8 mouse cellular contexts compared by ENCODE assay signal in the genomic region with DNA sequence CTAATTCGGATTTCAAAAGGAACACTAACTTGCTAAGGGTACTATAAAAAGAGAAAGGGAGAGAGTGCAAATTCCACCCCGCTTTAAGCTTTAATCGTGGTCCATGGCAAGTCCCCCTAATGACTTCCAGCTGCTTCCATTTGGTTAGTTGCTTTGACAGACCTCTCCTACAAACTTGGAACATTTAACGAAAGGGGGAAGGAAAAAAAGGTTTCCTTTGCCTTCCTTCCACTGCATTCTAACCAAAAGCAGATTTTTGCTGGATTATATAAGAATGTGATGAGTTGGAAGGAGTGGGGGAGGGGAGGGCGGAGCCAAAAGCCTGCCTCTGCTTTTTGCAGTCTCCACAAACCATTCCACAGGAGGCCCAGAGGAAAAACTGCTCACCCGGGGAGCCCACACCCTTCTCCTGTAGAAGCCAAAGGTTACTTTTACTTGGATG. TPM values are rescaled to one million over a fixed set of nuclear protein-coding genes. Genes with fewer than 3 reads are reported as not detected.
DNase-seq lines count a peak whose midpoint lies in the region; ATAC-seq and TF ChIP-seq lines count a peak whose summit lies in the region.

No protein-coding gene starts in this region.

- no peak overlapping the region for H3K9ac ChIP-seq in hindbrain, embryonic 11.5 days (ENCODE audit: low read depth, low read length)
- H3K9ac ChIP-seq in hindbrain, postnatal 0 days (replicated peaks; ENCODE audit: low read length) = no peak overlapping the region

- no peaks in the 10 kb centered on the region for H3K9me3 ChIP-seq in hindbrain, embryonic 11.5 days (ENCODE audit: control insufficient read depth, low read length)
- H3K9me3 ChIP-seq in hindbrain, postnatal 0 days (ENCODE audit: low read length) = no peaks in the 10 kb centered on the region

- no peak overlapping the region for H3K4me3 ChIP-seq in hindbrain, embryonic 11.5 days (ENCODE audit: low read depth, low read length)
- no peak overlapping the region for H3K4me3 ChIP-seq in hindbrain, postnatal 0 days (ENCODE audit: low read length)

- no peak overlapping the region for H3K4me2 ChIP-seq in hindbrain, embryonic 11.5 days (replicated peaks; ENCODE audit: low read depth, low read length)
- H3K4me2 ChIP-seq in hindbrain, postnatal 0 days (ENCODE audit: low read depth, low read length) = no peak overlapping the region

- no peak for ATAC-seq in hindbrain, embryonic 11.5 days (ENCODE audit: low FRiP score)
- no peak for ATAC-seq in hindbrain, postnatal 0 days
- no peak for ATAC-seq in frontal cortex, adult (ENCODE audit: low TSS enrichment)

- peak; percentile 57 for DNase-seq in hindbrain, embryonic 11.5 days (ENCODE audit: low spot score)
- no peak for DNase-seq in hindbrain, postnatal 0 days (ENCODE audit: low spot score)
- peak; percentile 17 for DNase-seq in adrenal gland, postnatal 25 days
- DNase-seq in heart, adult 18-20 months = peak; percentile 59 to 75
- peak; percentile 86 for DNase-seq in kidney, postnatal 10 days
- DNase-seq in neural tube, embryonic 10.5 days (ENCODE audit: extremely low spot score, low spot score) = peak; percentile 60
- no peak for DNase-seq in cerebellum, postnatal 4 days (ENCODE audit: low spot score in 2 of 2)

- no peak for TF ChIP-seq CTCF in hindbrain, postnatal 0 days (IDR thresholded peaks at IDR 0.05; ENCODE audit: low read depth)

- no peaks in the 10 kb centered on the region for H3K36me3 ChIP-seq in hindbrain, embryonic 11.5 days (ENCODE audit: control insufficient read depth, insufficient read depth, low read length)
- H3K36me3 ChIP-seq in hindbrain, postnatal 0 days (ENCODE audit: insufficient read depth, low read length) = no peaks in the 10 kb centered on the region

- H3K4me1 ChIP-seq in hindbrain, embryonic 11.5 days (replicated peaks; ENCODE audit: control insufficient read depth, insufficient read depth, low read length) = 0 out of 2 replicates have a peak, but pooled peaks cover 2% of the 10 kb centered on the region
- H3K4me1 ChIP-seq in hindbrain, postnatal 0 days (ENCODE audit: insufficient read depth, low read length) = no peaks in the 10 kb centered on the region

- WGBS in hindbrain, embryonic 11.5 days = 29% methylated on average over 6 of the region's 6 CpGs
- 34% methylated on average over 6 of the region's 6 CpGs for WGBS in hindbrain, postnatal 0 days

- H3K27me3 ChIP-seq in hindbrain, embryonic 11.5 days (ENCODE audit: control insufficient read depth, insufficient read depth, low read length) = no peaks in the 10 kb centered on the region
- no peaks in the 10 kb centered on the region for H3K27me3 ChIP-seq in hindbrain, postnatal 0 days (ENCODE audit: insufficient read depth, low read length)

- H3K27ac ChIP-seq in hindbrain, embryonic 11.5 days (ENCODE audit: low read depth, low read length) = 0 out of 2 replicates have a peak overlapping the region, but pooled peaks have one; percentile 36
- no peak overlapping the region for H3K27ac ChIP-seq in hindbrain, postnatal 0 days

RNA-seq across cellular contexts. Expression of gene Col1a2, which starts 47.0 kb away (rescaled TPM):
- 143 and 151 TPM in 2 replicates for polyA plus RNA-seq in hindbrain, embryonic 11.5 days (2014; fragmentation: Nextera tagmentation; extraction: Ambion mirVana)
- total RNA-seq in hindbrain, postnatal 0 days (2014; rRNA removed) = 104 and 127 TPM in 2 replicates
- polyA plus RNA-seq in hindbrain, postnatal 0 days (2015; fragmentation: Nextera tagmentation; extraction: Ambion mirVana) = 66.9 and 83.8 TPM in 2 replicates
- 92.1 and 93.5 TPM in 2 replicates for total RNA-seq in adrenal gland, postnatal 25 days (2021)
- total RNA-seq in heart, adult 18-20 months (2021) = 10 to 100 TPM; 54.7 to 63.2 TPM

Comparison
In these comparisons a context has a peak if more than half of its experiments do, and no peak if none do; other contexts are left out.
1. DNase-seq: peak in hindbrain, embryonic 11.5 days (single experiment), adrenal gland, postnatal 25 days (single experiment), heart, adult 18-20 months (2 of 2), kidney, postnatal 10 days (single experiment) and neural tube, embryonic 10.5 days (single experiment); none in hindbrain, postnatal 0 days (single experiment) and cerebellum, postnatal 4 days (0 of 2).